Mouse (Mus musculus) cerebellum, postnatal 10 days (tissue): ENCODE data around the gene Olfr690.
"Not testable (repeated sequence)": the region's sequence is repeated elsewhere in the genome, so short reads cannot be mapped to it uniquely, and the experiment has no call there.

Experiments
- DNase-seq, 2 experiments: peaks; one replicate each; pipeline ENCODE4 v3.0.0; 2021; ENCODE audit warnings: mixed read lengths in 2 of 2

Olfr690 gene

GRCm38 (mm10) chr7:105334004-105334403, at the start of gene Olfr690:
Olfr690 (minus strand) TSS chr7:105334104.
- DNase-seq: no peak

- no peak for DNase-seq
Measured at GRCm38 (mm10) chr7:105380329-105380728, 46.4 kb upstream of the Olfr690 start.

- no peak for DNase-seq
Measured at GRCm38 (mm10) chr7:105374866-105375265, 41.0 kb upstream of the Olfr690 start, which contains the start of gene Gm5901. Gm5901 (plus strand) TSS chr7:105375038.

GRCm38 (mm10) chr7:105373976-105374375, 40.1 kb upstream of the Olfr690 start:
- no peak for DNase-seq

- peak; percentile 39 to 58 for DNase-seq
Measured at GRCm38 (mm10) chr7:105373509-105373908, 39.6 kb upstream of the Olfr690 start.

- DNase-seq: no peak
Measured at GRCm38 (mm10) chr7:105372912-105373311, 39.0 kb upstream of the Olfr690 start.

- no peak for DNase-seq
Measured at GRCm38 (mm10) chr7:105368521-105368920, 34.6 kb upstream of the Olfr690 start.

GRCm38 (mm10) chr7:105367930-105368329, 34.0 kb upstream of the Olfr690 start, which contains the start of gene Olfr692:
Olfr692 (plus strand) TSS chr7:105368230.
- DNase-seq: no peak

- DNase-seq: no peak
Measured at GRCm38 (mm10) chr7:105367268-105367667, 33.4 kb upstream of the Olfr690 start.

- no peak for DNase-seq
Measured at GRCm38 (mm10) chr7:105361713-105362112, 27.8 kb upstream of the Olfr690 start.

GRCm38 (mm10) chr7:105356487-105356886, 22.6 kb upstream of the Olfr690 start:
- not testable (repeated sequence) for DNase-seq

- not testable (repeated sequence) for DNase-seq
Measured at GRCm38 (mm10) chr7:105356064-105356463, 22.2 kb upstream of the Olfr690 start.

- no peak for DNase-seq
Measured at GRCm38 (mm10) chr7:105342752-105343151, 8.8 kb upstream of the Olfr690 start.

- DNase-seq: no peak
Measured at GRCm38 (mm10) chr7:105342170-105342569, 8.3 kb upstream of the Olfr690 start, which contains the start of gene Olfr691. Olfr691 (minus strand) TSS chr7:105342270.

- no peak for DNase-seq
Measured at GRCm38 (mm10) chr7:105325302-105325701, 8.6 kb downstream of the Olfr690 start.

GRCm38 (mm10) chr7:105310865-105311264, 23.0 kb downstream of the Olfr690 start, which contains the start of gene Olfr689:
Olfr689 (plus strand) TSS chr7:105311165.
- no peak for DNase-seq

- DNase-seq: no peak
Measured at GRCm38 (mm10) chr7:105290051-105290450, 43.9 kb downstream of the Olfr690 start.

- no peak for DNase-seq
Measured at GRCm38 (mm10) chr7:105287795-105288194, 46.1 kb downstream of the Olfr690 start, which contains the start of gene Olfr688. Olfr688 (plus strand) TSS chr7:105288095.
